Mouse (Mus musculus) liver, embryonic 14.5 days (tissue): ENCODE measurements around the gene Gm11756. TPM values are rescaled to one million over a fixed set of nuclear protein-coding genes. Genes with fewer than 3 reads are reported as not detected.
"Not testable (repeated sequence)": the region's sequence is repeated elsewhere in the genome, so short reads cannot be mapped to it uniquely, and the experiment has no call there.

Source experiments
- ATAC-seq: fragments of 200-750 bp; cut with Nextera tagmentation; 2 replicates; pipeline ENCODE4 v1.8.0; 2017; ENCODE audit warnings: moderate number of reproducible peaks, mild to moderate bottlenecking, moderate library complexity; ENCODE audit not compliant: insufficient read depth
- DNase-seq, 3 experiments: peaks; one replicate each; pipeline ENCODE4 v3.0.0-alpha.2; 2012 to 2013; ENCODE audit warnings: low read depth in 3 of 3, low spot score in 3 of 3
- H3K27ac ChIP-seq: fragments of 300-500 bp; sonication (generic); 2 replicates; pipeline ENCODE4 v1.5.1; 2014; ENCODE audit warnings: moderate library complexity, mild to moderate bottlenecking, control low read depth, inconsistent platforms
- H3K27me3 ChIP-seq: fragments of 300-500 bp; sonication (generic); 2 replicates; pipeline ENCODE4 v1.6.1; 2014; ENCODE audit warnings: mild to moderate bottlenecking, low read length, moderate library complexity; ENCODE audit not compliant: control insufficient read depth, insufficient read depth
- H3K36me3 ChIP-seq: fragments of 300-500 bp; sonication (generic); replicated peaks from 2 replicates; pipeline ENCODE4 v1.6.1; 2014; ENCODE audit warnings: low read depth; ENCODE audit not compliant: control insufficient read depth, insufficient read depth
- H3K4me1 ChIP-seq, 2 experiments: fragments of 200-500 bp in 1 of 2; fragments of 300-500 bp in 1 of 2; sonication (generic) in 1 of 2; replicated peaks; 2 replicates each; pipeline ENCODE4 v1.6.1; 2012 to 2014; ENCODE audit warnings: antibody characterized with exemption in 1 of 2, inconsistent platforms in 1 of 2, low read length in 1 of 2; ENCODE audit not compliant: control insufficient read depth in 2 of 2, insufficient read depth in 2 of 2
- H3K4me2 ChIP-seq: fragments of 300-500 bp; sonication (generic); 2 replicates; pipeline ENCODE4 v1.6.1; 2014; ENCODE audit warnings: low read depth, mild to moderate bottlenecking, control low read depth, moderate library complexity
- H3K4me3 ChIP-seq, 2 experiments: fragments of 200-500 bp in 1 of 2; fragments of 300-500 bp in 1 of 2; sonication (generic) in 1 of 2; 2 replicates each; pipeline ENCODE4 v1.5.1; 2012 to 2014; ENCODE audit warnings: low read depth in 2 of 2, low read length in 2 of 2, mild to moderate bottlenecking in 2 of 2, control low read depth in 1 of 2, inconsistent platforms in 1 of 2, moderate library complexity in 1 of 2; ENCODE audit not compliant: insufficient read depth in 1 of 2
- H3K9ac ChIP-seq: fragments of 300-500 bp; sonication (generic); replicated peaks from 2 replicates; pipeline ENCODE4 v1.6.1; 2014; ENCODE audit warnings: mild to moderate bottlenecking, control low read depth, moderate library complexity
- H3K9me3 ChIP-seq: fragments of 300-500 bp; sonication (generic); 2 replicates; pipeline ENCODE4 v1.6.1; 2016; ENCODE audit warnings: low read length, mixed read lengths; ENCODE audit not compliant: control insufficient read depth
- CTCF ChIP-seq: IDR thresholded peaks from 2 replicates; pipeline ENCODE4 v1.5.1; 2016; ENCODE audit warnings: antibody characterized with exemption, low read depth, control low read depth
- EP300 ChIP-seq: IDR thresholded peaks from 2 replicates; pipeline ENCODE4 v1.6.1; 2016; ENCODE audit warnings: antibody characterized with exemption, low read depth
- WGBS: fragments of 180-500 bp; shearing (Covaris S2); extraction: QIAGEN DNeasy Blood & Tissue Kit; methylation state at CpG from one replicate; pipeline ENCODE4 v1.1.7; 2014; ENCODE audit not compliant: insufficient replicate concordance; 5-methylcytosine and 5-hydroxymethylcytosine counted together
- polyA plus RNA-seq, 2 experiments: library from polyadenylated mRNA; depleted of rRNA in 1 of 2; stranded (reverse) in 1 of 2; unstranded in 1 of 2; fragments of >200 nt; fragmentation: Nextera tagmentation in 1 of 2; extraction: Ambion mirVana in 1 of 2; gene quantifications; 2 replicates each; pipeline versions ENCODE4 v1.2.1 to v1.2.3; 2012 to 2014

Gene Gm11756
- polyA plus RNA-seq (2012; rRNA removed) (not detected in 2 replicates), polyA plus RNA-seq (2014; fragmentation: Nextera tagmentation; extraction: Ambion mirVana) (not detected in 2 replicates)

DNA sequence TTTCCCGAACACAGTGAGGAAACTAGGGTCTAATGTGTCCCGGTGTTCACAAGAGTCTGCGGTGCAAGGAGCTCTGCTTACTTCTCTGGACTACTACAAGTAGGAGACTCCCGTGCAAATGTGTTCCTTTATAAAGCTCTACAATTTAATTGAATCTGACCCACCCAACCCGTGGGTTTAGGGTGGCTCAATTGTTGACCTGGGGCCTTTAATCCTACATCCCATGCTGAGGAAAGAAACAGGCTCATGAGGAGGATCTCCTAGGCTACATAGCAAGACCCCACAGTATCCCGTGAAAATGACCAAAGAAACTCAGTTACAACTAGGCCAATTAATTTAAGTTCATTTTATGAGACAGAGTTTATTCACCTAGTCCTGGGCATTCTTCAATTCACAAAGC is at the start of gene Gm11756:
Gm11756 (minus strand) TSS at position 101 of the 400 bp plus-strand sequence.
- H3K4me1 ChIP-seq, DNase-seq, H3K36me3 ChIP-seq, H3K27me3 ChIP-seq, H3K27ac ChIP-seq, H3K9ac ChIP-seq, ATAC-seq, H3K4me2 ChIP-seq, H3K9me3 ChIP-seq, H3K4me3 ChIP-seq: not testable (repeated sequence)
- 59% methylated on average over 6 of the region's 6 CpGs for WGBS

DNA sequence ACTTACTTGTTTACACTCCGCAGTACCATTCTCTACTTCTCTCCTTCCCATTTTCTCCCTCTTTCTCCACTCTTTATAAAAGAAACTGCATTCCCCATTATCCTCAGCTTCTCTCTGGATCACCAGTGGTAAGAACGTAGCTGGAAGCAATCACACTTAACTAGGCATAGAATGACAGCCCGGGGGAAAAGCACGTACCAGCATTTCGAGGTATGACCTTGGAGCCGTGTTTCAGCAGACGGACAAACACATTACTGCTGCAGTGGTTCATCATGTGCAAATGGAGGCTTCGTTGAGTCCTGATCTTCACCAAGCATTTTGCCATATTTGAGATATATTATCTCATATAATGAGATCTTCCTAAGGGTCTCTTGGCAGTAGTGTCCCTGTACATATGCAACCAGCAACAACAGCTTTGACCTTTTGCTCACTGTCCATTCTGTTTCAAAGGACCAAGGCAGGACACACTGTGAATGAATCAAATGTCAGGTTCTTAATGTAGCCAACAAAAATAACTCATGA is 29.9 kb upstream of the Gm11756 start, which contains the start of gene 2310002L09Rik:
2310002L09Rik (minus strand) TSS at position 472 of the 522 bp plus-strand sequence.
- Histone ChIP-seq H3K4me2 (no peak within 1 kb of the TSS), H3K9ac (no peak within 1 kb of the TSS), H3K4me3 (no peak within 1 kb of the TSS), H3K36me3 (no peaks in the 10 kb centered on the region), H3K27ac (no peak within 1 kb of the TSS), H3K4me1 (no peaks in the 10 kb centered on the region), H3K27me3 (no peaks in the 10 kb centered on the region), H3K9me3 (no peaks in the 10 kb centered on the region)
- 65% methylated on average over 8 of the region's 8 CpGs for WGBS
- ATAC-seq (no peak), DNase-seq (no peak)
- TF ChIP-seq EP300 (no peak), CTCF (no peak)

DNA sequence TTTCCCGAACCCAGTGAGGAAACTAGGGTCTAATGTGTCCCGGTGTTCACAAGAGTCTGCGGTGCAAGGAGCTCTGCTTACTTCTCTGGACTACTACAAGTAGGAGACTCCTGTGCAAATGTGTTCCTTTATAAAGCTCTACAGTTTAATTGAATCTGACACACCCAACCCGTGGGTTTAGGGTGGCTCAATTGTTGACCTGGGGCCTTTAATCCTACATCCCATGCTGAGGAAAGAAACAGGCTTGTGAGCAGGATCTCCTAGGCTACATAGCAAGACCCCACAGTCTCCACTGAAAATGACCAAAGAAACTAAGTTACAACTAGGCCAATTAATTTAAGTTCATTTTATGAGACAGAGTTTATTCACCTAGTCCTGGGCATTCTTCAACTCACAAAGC is 14.7 kb downstream of the Gm11756 start, which contains the start of gene Gm13871:
Gm13871 (minus strand) TSS at position 101 of the 400 bp plus-strand sequence.
- not testable (repeated sequence) for H3K4me3 ChIP-seq, H3K4me2 ChIP-seq, DNase-seq, H3K9me3 ChIP-seq, ATAC-seq, H3K27ac ChIP-seq, H3K4me1 ChIP-seq, H3K27me3 ChIP-seq, H3K9ac ChIP-seq, H3K36me3 ChIP-seq
- no CpG with 5 or more reads among the region's 4 CpGs for WGBS

DNA sequence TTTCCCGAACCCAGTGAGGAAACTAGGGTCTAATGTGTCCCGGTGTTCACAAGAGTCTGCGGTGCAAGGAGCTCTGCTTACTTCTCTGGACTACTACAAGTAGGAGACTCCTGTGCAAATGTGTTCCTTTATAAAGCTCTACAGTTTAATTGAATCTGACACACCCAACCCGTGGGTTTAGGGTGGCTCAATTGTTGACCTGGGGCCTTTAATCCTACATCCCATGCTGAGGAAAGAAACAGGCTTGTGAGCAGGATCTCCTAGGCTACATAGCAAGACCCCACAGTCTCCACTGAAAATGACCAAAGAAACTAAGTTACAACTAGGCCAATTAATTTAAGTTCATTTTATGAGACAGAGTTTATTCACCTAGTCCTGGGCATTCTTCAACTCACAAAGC is 29.5 kb downstream of the Gm11756 start, which contains the start of gene Gm11757:
Gm11757 (minus strand) TSS at position 101 of the 400 bp plus-strand sequence.
- not testable (repeated sequence) for H3K36me3 ChIP-seq, ATAC-seq, H3K4me1 ChIP-seq, H3K27me3 ChIP-seq, H3K27ac ChIP-seq, H3K9ac ChIP-seq, H3K9me3 ChIP-seq, H3K4me2 ChIP-seq, H3K4me3 ChIP-seq, DNase-seq
- no CpG with 5 or more reads among the region's 4 CpGs for WGBS

DNA sequence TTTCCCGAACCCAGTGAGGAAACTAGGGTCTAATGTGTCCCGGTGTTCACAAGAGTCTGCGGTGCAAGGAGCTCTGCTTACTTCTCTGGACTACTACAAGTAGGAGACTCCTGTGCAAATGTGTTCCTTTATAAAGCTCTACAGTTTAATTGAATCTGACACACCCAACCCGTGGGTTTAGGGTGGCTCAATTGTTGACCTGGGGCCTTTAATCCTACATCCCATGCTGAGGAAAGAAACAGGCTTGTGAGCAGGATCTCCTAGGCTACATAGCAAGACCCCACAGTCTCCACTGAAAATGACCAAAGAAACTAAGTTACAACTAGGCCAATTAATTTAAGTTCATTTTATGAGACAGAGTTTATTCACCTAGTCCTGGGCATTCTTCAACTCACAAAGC is 44.4 kb downstream of the Gm11756 start, which contains the start of gene Gm11758:
Gm11758 (minus strand) TSS at position 101 of the 400 bp plus-strand sequence.
- no CpG with 5 or more reads among the region's 4 CpGs for WGBS
- H3K9me3 ChIP-seq, H3K36me3 ChIP-seq, H3K27ac ChIP-seq, DNase-seq, H3K4me2 ChIP-seq, ATAC-seq, H3K9ac ChIP-seq, H3K4me3 ChIP-seq, H3K4me1 ChIP-seq, H3K27me3 ChIP-seq: not testable (repeated sequence)

Other genes starting within 250 kb of the Gm11756 start
- not detected in 2 replicates for gene Gm428, start 237.2 kb downstream of the Gm11756 start, polyA plus RNA-seq (2012; rRNA removed)
- not detected in 2 replicates for gene Gm428, start 237.2 kb downstream of the Gm11756 start, polyA plus RNA-seq (2014; fragmentation: Nextera tagmentation; extraction: Ambion mirVana)
- gene Rasef, start 129.8 kb downstream of the Gm11756 start, polyA plus RNA-seq (2012; rRNA removed), result not detected in 2 replicates
- 0.10 TPM in 1 of 2 replicates, not detected in the other for gene Rasef, start 129.8 kb downstream of the Gm11756 start, polyA plus RNA-seq (2014; fragmentation: Nextera tagmentation; extraction: Ambion mirVana)
- gene Gm11758, start 44.5 kb downstream of the Gm11756 start, polyA plus RNA-seq (2012; rRNA removed), result not detected in 2 replicates
- gene Gm11758, start 44.5 kb downstream of the Gm11756 start, polyA plus RNA-seq (2014; fragmentation: Nextera tagmentation; extraction: Ambion mirVana), result not detected in 2 replicates
- gene Gm11757, start 29.6 kb downstream of the Gm11756 start, polyA plus RNA-seq (2012; rRNA removed), result not detected in 2 replicates
- gene Gm11757, start 29.6 kb downstream of the Gm11756 start, polyA plus RNA-seq (2014; fragmentation: Nextera tagmentation; extraction: Ambion mirVana), result not detected in 2 replicates
- gene Gm13871, start 14.8 kb downstream of the Gm11756 start, polyA plus RNA-seq (2012; rRNA removed), result not detected in 2 replicates
- gene Gm13871, start 14.8 kb downstream of the Gm11756 start, polyA plus RNA-seq (2014; fragmentation: Nextera tagmentation; extraction: Ambion mirVana), result not detected in 2 replicates
- gene 2310002L09Rik, start 30.1 kb upstream of the Gm11756 start, polyA plus RNA-seq (2012; rRNA removed), result not detected in 2 replicates
- not detected in 2 replicates for gene 2310002L09Rik, start 30.1 kb upstream of the Gm11756 start, polyA plus RNA-seq (2014; fragmentation: Nextera tagmentation; extraction: Ambion mirVana)
- gene Frmd3, start 92.7 kb upstream of the Gm11756 start, polyA plus RNA-seq (2012; rRNA removed), result 0.02 TPM in 2 replicates
- gene Frmd3, start 92.7 kb upstream of the Gm11756 start, polyA plus RNA-seq (2014; fragmentation: Nextera tagmentation; extraction: Ambion mirVana), result 0.11 TPM in 1 of 2 replicates, not detected in the other